Mouse (Mus musculus) thymus, postnatal 4 days (tissue): ENCODE measurements around the gene Tmpo.
A peak's percentile ranks its signal among the peaks of the same experiment; 100 is the strongest.

Experiments used
- DNase-seq: peaks from one replicate; pipeline ENCODE4 v3.0.0; 2021

Tmpo gene

GRCm38 (mm10) chr10:91153894-91154503, 27.1 kb downstream of the Tmpo start:
- no peak for DNase-seq

- DNase-seq = no peak
Measured at GRCm38 (mm10) chr10:91145413-91145812, 35.7 kb downstream of the Tmpo start.

GRCm38 (mm10) chr10:91143313-91144230, 37.5 kb downstream of the Tmpo start:
- no peak for DNase-seq

GRCm38 (mm10) chr10:91142654-91143191, 38.4 kb downstream of the Tmpo start:
- DNase-seq = peak; percentile 28

- no peak for DNase-seq
Measured at GRCm38 (mm10) chr10:91141564-91141963, 39.6 kb downstream of the Tmpo start.

- DNase-seq = no peak
Measured at GRCm38 (mm10) chr10:91139148-91139766, 41.9 kb downstream of the Tmpo start.

- DNase-seq = no peak
Measured at GRCm38 (mm10) chr10:91138317-91138716, 42.8 kb downstream of the Tmpo start.

GRCm38 (mm10) chr10:91137400-91137799, 43.7 kb downstream of the Tmpo start:
- no peak for DNase-seq

GRCm38 (mm10) chr10:91135302-91135972, 45.7 kb downstream of the Tmpo start:
- DNase-seq = no peak

- no peak for DNase-seq
Measured at GRCm38 (mm10) chr10:91131565-91131964, 49.5 kb downstream of the Tmpo start.

- no peak for DNase-seq
Measured at GRCm38 (mm10) chr10:91130792-91131191, 50.3 kb downstream of the Tmpo start.

GRCm38 (mm10) chr10:91128551-91129160, 52.5 kb downstream of the Tmpo start:
- DNase-seq = no peak

GRCm38 (mm10) chr10:91127395-91127794, 53.7 kb downstream of the Tmpo start:
- no peak for DNase-seq

GRCm38 (mm10) chr10:91126618-91127355, 54.3 kb downstream of the Tmpo start:
- DNase-seq = no peak

GRCm38 (mm10) chr10:91123828-91124822, 57.0 kb downstream of the Tmpo start, which contains the start of gene Slc25a3:
Slc25a3 (minus strand) TSS chr10:91124059.
- DNase-seq = peak; percentile 99

- peak; percentile 76 for DNase-seq
Measured at GRCm38 (mm10) chr10:91123281-91123827, 57.8 kb downstream of the Tmpo start.

GRCm38 (mm10) chr10:91122646-91123045, 58.5 kb downstream of the Tmpo start:
- no peak for DNase-seq

GRCm38 (mm10) chr10:91116958-91117357, 64.2 kb downstream of the Tmpo start:
- peak; percentile 15 for DNase-seq

GRCm38 (mm10) chr10:91109841-91110240, 71.3 kb downstream of the Tmpo start:
- no peak for DNase-seq

- DNase-seq = no peak
Measured at GRCm38 (mm10) chr10:91105981-91106380, 75.1 kb downstream of the Tmpo start.
